Mouse (Mus musculus): ENCODE measurements at regions not wholly inside any gene's neighbourhood (a gene's known extent, or its start where the extent isn't known, plus 50 kb on each side); places are given as distances from the start of the nearest gene placed in this dataset.

GRCm38 (mm10) chr15:26469901-26470383, 161.1 kb downstream of the March11 start:
- DNase-seq = peak; percentile 13 to 17

DNA sequence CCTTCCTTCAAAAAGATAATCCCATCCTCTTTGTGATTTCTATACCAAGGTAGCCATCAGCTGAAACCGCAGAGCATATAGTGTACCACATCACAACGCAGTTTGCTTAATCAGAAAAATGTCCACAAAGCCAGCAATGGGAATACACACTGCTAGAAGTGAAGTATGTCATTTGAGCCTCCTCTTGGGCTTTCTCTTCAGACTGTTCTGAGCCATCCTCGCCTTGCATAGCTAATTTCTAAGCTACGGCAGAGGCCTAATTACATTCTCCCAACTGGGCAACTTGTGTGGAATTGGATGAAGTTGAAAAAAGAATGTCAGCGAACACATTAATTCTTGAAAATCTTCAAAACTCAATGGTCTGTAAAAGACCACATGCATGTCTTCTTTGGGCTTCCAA, 178.5 kb downstream of the March11 start:
- no peak for DNase-seq
